Mouse (Mus musculus): ENCODE measurements at regions not wholly inside any gene's neighbourhood (a gene's known extent, or its start where the extent isn't known, plus 50 kb on each side); places are given as distances from the start of the nearest gene placed in this dataset.
"Not testable (repeated sequence)": the region's sequence is repeated elsewhere in the genome, so short reads cannot be mapped to it uniquely, and the experiment has no call there.

- H3K36me3 ChIP-seq (replicated peaks); H3K9me3 ChIP-seq (replicated peaks); H3K4me1 ChIP-seq (ENCODE audit: insufficient read depth, low read depth, low read length); H3K27me3 ChIP-seq (ENCODE audit: insufficient read depth, low read length); DNase-seq (ENCODE audit: low spot score); ATAC-seq (ENCODE audit: extremely low read depth, insufficient number of reproducible peaks, low FRiP score, poor library complexity, severe bottlenecking); H3K4me3 ChIP-seq (ENCODE audit: low read depth, low read length): not testable (repeated sequence)
Measured at GRCm38 (mm10) chr7:106616932-106617331, 63.5 kb downstream of the Olfr693 start.

GRCm38 (mm10) chr7:106612723-106613122 is 67.7 kb downstream of the Olfr693 start:
- DNase-seq (ENCODE audit: low spot score), result no peak
- Histone ChIP-seq H3K36me3 (replicated peaks) (no peaks in the 10 kb centered on the region), H3K4me1 (ENCODE audit: insufficient read depth, low read depth, low read length) (no peaks in the 10 kb centered on the region), H3K4me3 (ENCODE audit: low read depth, low read length) (no peak overlapping the region), H3K9me3 (replicated peaks) (no peaks in the 10 kb centered on the region), H3K27me3 (ENCODE audit: insufficient read depth, low read length) (no peaks in the 10 kb centered on the region)
- no peak for ATAC-seq (ENCODE audit: extremely low read depth, insufficient number of reproducible peaks, low FRiP score, poor library complexity, severe bottlenecking)
- TF ChIP-seq POLR2AphosphoS5 (IDR thresholded peaks at IDR 0.05; ENCODE audit: insufficient replicate concordance, low read depth, low read length) (no peak), GATA2 (IDR thresholded peaks at IDR 0.05; ENCODE audit: borderline replicate concordance, low read depth, low read length) (no peak), TAL1 (conservative IDR thresholded peaks at IDR 0.05; ENCODE audit: low read depth, low read length) (no peak), GATA1 (IDR thresholded peaks at IDR 0.05; ENCODE audit: borderline replicate concordance, low read length) (no peak), CTCF (IDR thresholded peaks at IDR 0.05; ENCODE audit: low read depth, low read length) (no peak)

GRCm38 (mm10) chr7:106580424-106580823 is 100.0 kb downstream of the Olfr693 start:
- H3K27me3 ChIP-seq (ENCODE audit: insufficient read depth, low read length), result no peaks in the 10 kb centered on the region
- no peaks in the 10 kb centered on the region for H3K4me1 ChIP-seq (ENCODE audit: insufficient read depth, low read depth, low read length)
- H3K36me3 ChIP-seq (replicated peaks), result no peaks in the 10 kb centered on the region
- no peak for DNase-seq (ENCODE audit: low spot score)
- no peak for ATAC-seq (ENCODE audit: extremely low read depth, insufficient number of reproducible peaks, low FRiP score, poor library complexity, severe bottlenecking)
- no peak overlapping the region for H3K4me3 ChIP-seq (ENCODE audit: low read depth, low read length)
- no peaks in the 10 kb centered on the region for H3K9me3 ChIP-seq (replicated peaks)
- TF ChIP-seq POLR2AphosphoS5 (IDR thresholded peaks at IDR 0.05; ENCODE audit: insufficient replicate concordance, low read depth, low read length), result no peak
- no peak for TF ChIP-seq GATA1 (IDR thresholded peaks at IDR 0.05; ENCODE audit: borderline replicate concordance, low read length)
- no peak for TF ChIP-seq TAL1 (conservative IDR thresholded peaks at IDR 0.05; ENCODE audit: low read depth, low read length)

- ATAC-seq (ENCODE audit: extremely low read depth, insufficient number of reproducible peaks, low FRiP score, poor library complexity, severe bottlenecking); H3K9me3 ChIP-seq (replicated peaks); DNase-seq (ENCODE audit: low spot score): not testable (repeated sequence)
Measured at GRCm38 (mm10) chr7:106568251-106568650, 112.1 kb downstream of the Olfr693 start.

GRCm38 (mm10) chr7:106550881-106551575 is 129.4 kb downstream of the Olfr693 start:
- ATAC-seq (ENCODE audit: extremely low read depth, insufficient number of reproducible peaks, low FRiP score, poor library complexity, severe bottlenecking), result peak; percentile 86

More at GRCm38 (mm10) chr7:106568251-106568650, 112.1 kb downstream of the Olfr693 start:
- H3K4me3 ChIP-seq (ENCODE audit: low read depth, low read length); H3K27me3 ChIP-seq (ENCODE audit: insufficient read depth, low read length); H3K36me3 ChIP-seq (replicated peaks); H3K4me1 ChIP-seq (ENCODE audit: insufficient read depth, low read depth, low read length): not testable (repeated sequence)

GRCm38 (mm10) chr7:106529433-106530102 is 150.8 kb downstream of the Olfr693 start:
- not testable (repeated sequence) for H3K36me3 ChIP-seq (replicated peaks); H3K4me3 ChIP-seq (ENCODE audit: low read depth, low read length); H3K9me3 ChIP-seq (replicated peaks); H3K27me3 ChIP-seq (ENCODE audit: insufficient read depth, low read length); H3K4me1 ChIP-seq (ENCODE audit: insufficient read depth, low read depth, low read length); DNase-seq (ENCODE audit: low spot score)
- peak; percentile 38; the same call in 1 of the 2 replicates for ATAC-seq (ENCODE audit: extremely low read depth, insufficient number of reproducible peaks, low FRiP score, poor library complexity, severe bottlenecking)

More at GRCm38 (mm10) chr7:106550881-106551575, 129.4 kb downstream of the Olfr693 start:
- no peak for TF ChIP-seq POLR2AphosphoS5 (IDR thresholded peaks at IDR 0.05; ENCODE audit: insufficient replicate concordance, low read depth, low read length)
- no peaks in the 10 kb centered on the region for H3K27me3 ChIP-seq (ENCODE audit: insufficient read depth, low read length)
- H3K4me1 ChIP-seq (ENCODE audit: insufficient read depth, low read depth, low read length), result peaks cover 32% of the 10 kb centered on the region
- peak overlapping the region; percentile 20; the same call in 1 of the 2 replicates for H3K4me3 ChIP-seq (ENCODE audit: low read depth, low read length)
- no peaks in the 10 kb centered on the region for H3K9me3 ChIP-seq (replicated peaks)
- H3K36me3 ChIP-seq (replicated peaks), result no peaks in the 10 kb centered on the region
- peak; percentile 12 for DNase-seq (ENCODE audit: low spot score)

- not testable (repeated sequence) for DNase-seq (ENCODE audit: low spot score); H3K36me3 ChIP-seq (replicated peaks); H3K4me1 ChIP-seq (ENCODE audit: insufficient read depth, low read depth, low read length)
Measured at GRCm38 (mm10) chr7:106529023-106529422, 151.4 kb downstream of the Olfr693 start.

More at GRCm38 (mm10) chr7:106529023-106529422, 151.4 kb downstream of the Olfr693 start:
- H3K4me3 ChIP-seq (ENCODE audit: low read depth, low read length); H3K27me3 ChIP-seq (ENCODE audit: insufficient read depth, low read length); H3K9me3 ChIP-seq (replicated peaks): not testable (repeated sequence)
- ATAC-seq (ENCODE audit: extremely low read depth, insufficient number of reproducible peaks, low FRiP score, poor library complexity, severe bottlenecking), result peak; percentile 98
